Mouse (Mus musculus) lung, embryonic 16.5 days (tissue): ENCODE data around the gene Krt27. TPM values are rescaled to one million over a fixed set of nuclear protein-coding genes. Genes with fewer than 3 reads are reported as not detected.

ENCODE experiments used
- ATAC-seq: fragments of 200-750 bp; cut with Nextera tagmentation; 2 replicates; pipeline ENCODE4 v1.8.0; 2017; ENCODE audit warnings: low read depth, mild to moderate bottlenecking, moderate library complexity
- H3K27ac ChIP-seq: fragments of 300-500 bp; sonication (generic); 2 replicates; pipeline ENCODE4 v1.5.1; 2014; ENCODE audit warnings: mild to moderate bottlenecking, control low read depth, low read length
- H3K27me3 ChIP-seq: fragments of 300-500 bp; sonication (generic); 2 replicates; pipeline ENCODE4 v1.6.1; 2014; ENCODE audit warnings: low read depth, low read length, mixed read lengths; ENCODE audit not compliant: control insufficient read depth, insufficient read depth
- H3K36me3 ChIP-seq: fragments of 300-500 bp; sonication (generic); 2 replicates; pipeline ENCODE4 v1.6.1; 2014; ENCODE audit warnings: low read length; ENCODE audit not compliant: control insufficient read depth, insufficient read depth
- H3K4me1 ChIP-seq: fragments of 300-500 bp; sonication (generic); replicated peaks from 2 replicates; pipeline ENCODE4 v1.6.1; 2014; ENCODE audit warnings: low read length, mixed read lengths; ENCODE audit not compliant: control insufficient read depth, insufficient read depth
- H3K4me2 ChIP-seq: fragments of 300-500 bp; sonication (generic); 2 replicates; pipeline ENCODE4 v1.6.1; 2014; ENCODE audit warnings: low read depth, low read length, control low read depth
- H3K4me3 ChIP-seq: fragments of 300-500 bp; sonication (generic); 2 replicates; pipeline ENCODE4 v1.5.1; 2014; ENCODE audit warnings: mild to moderate bottlenecking, low read length, control low read depth
- H3K9ac ChIP-seq: fragments of 300-500 bp; sonication (generic); 2 replicates; pipeline ENCODE4 v1.6.1; 2014; ENCODE audit warnings: low read length, control low read depth
- H3K9me3 ChIP-seq: fragments of 300-500 bp; sonication (generic); 2 replicates; pipeline ENCODE4 v1.6.1; 2016; ENCODE audit warnings: low read length; ENCODE audit not compliant: control insufficient read depth
- WGBS: fragments of 180-500 bp; shearing (Covaris S2); extraction: QIAGEN DNeasy Blood & Tissue Kit; methylation state at CpG from one replicate; pipeline ENCODE4 v1.1.7; 2014; 5-methylcytosine and 5-hydroxymethylcytosine counted together
- polyA plus RNA-seq: library from polyadenylated mRNA; unstranded; fragments of >200 nt; fragmentation: Nextera tagmentation; extraction: Ambion mirVana; gene quantifications from 2 replicates; pipeline ENCODE4 v1.2.1, GENCODE M21; 2015

Gene Krt27
- polyA plus RNA-seq, 1 experiment from 2014 or later: not detected

DNA sequence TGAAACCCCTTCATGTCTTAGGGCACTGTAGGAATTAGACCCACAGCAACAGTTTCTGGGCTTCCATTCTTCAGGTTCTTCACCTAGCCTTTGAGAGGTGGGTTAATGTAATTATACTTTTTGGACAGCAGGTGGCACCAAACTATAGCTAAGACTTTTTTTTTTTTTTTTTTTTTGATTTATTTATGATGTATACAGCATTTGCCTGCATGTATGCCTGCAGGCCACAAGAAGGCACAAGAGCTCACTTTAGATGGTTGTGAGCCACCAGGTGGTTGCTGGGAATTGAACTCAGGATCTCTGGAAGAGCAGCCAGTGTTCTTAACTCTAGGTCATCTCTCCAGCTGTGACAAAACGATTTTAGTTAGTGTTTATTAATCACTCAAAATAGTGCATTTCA is 40.0 kb downstream of the Krt27 start:
- no peak overlapping the region for H3K27ac ChIP-seq
- 81% methylated on average over 1 of the region's 1 CpGs for WGBS
- no peak for ATAC-seq
- H3K4me2 ChIP-seq: no peak overlapping the region
- no peaks in the 10 kb centered on the region for H3K27me3 ChIP-seq
- H3K4me3 ChIP-seq: no peak overlapping the region
- H3K9me3 ChIP-seq: no peaks in the 10 kb centered on the region
- no peaks in the 10 kb centered on the region for H3K36me3 ChIP-seq
- H3K4me1 ChIP-seq: no peaks in the 10 kb centered on the region
- H3K9ac ChIP-seq: no peak overlapping the region

DNA sequence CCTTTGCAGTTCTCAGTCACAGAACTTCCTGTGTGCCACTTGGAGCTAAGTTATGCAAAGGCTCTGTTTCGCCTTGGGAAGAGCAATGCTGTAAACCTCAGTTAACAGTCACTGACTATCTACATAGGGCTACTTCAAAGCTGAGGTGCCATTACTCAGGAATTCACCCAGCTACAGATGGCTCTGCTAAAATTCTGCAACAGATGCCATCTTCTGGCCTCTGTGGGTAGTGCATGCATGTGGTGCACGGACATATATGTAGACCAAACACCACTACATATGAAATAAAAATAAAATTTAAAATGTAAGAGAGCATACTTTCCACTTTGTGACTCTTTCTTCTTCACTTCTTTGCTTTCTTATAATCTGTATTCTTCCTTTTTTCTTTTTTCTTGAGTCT is 43.3 kb downstream of the Krt27 start:
- Histone ChIP-seq H3K4me3 (no peak overlapping the region), H3K27ac (no peak overlapping the region), H3K9ac (no peak overlapping the region), H3K27me3 (no peaks in the 10 kb centered on the region), H3K4me1 (no peaks in the 10 kb centered on the region), H3K9me3 (no peaks in the 10 kb centered on the region), H3K4me2 (no peak overlapping the region), H3K36me3 (no peaks in the 10 kb centered on the region)
- 30% methylated on average over 2 of the region's 2 CpGs for WGBS
- no peak for ATAC-seq

Other genes with a start within 250 kb of the Krt27 start
- gene Ccr7, start 196.0 kb downstream of the Krt27 start, polyA plus RNA-seq: 0.18 and 0.20 TPM in 2 replicates
- 199 and 235 TPM in 2 replicates for gene Smarce1, start 120.1 kb downstream of the Krt27 start, polyA plus RNA-seq
- gene Krt222, start 107.0 kb downstream of the Krt27 start, polyA plus RNA-seq: 0.29 and 0.94 TPM in 2 replicates
- not detected in 2 replicates for gene Krt24, start 65.8 kb downstream of the Krt27 start, polyA plus RNA-seq
- not detected in 2 replicates for gene Krt25, start 28.2 kb downstream of the Krt27 start, polyA plus RNA-seq
- gene Krt26, start 13.1 kb downstream of the Krt27 start, polyA plus RNA-seq: not detected in 2 replicates
- gene Krt28, start 23.8 kb upstream of the Krt27 start, polyA plus RNA-seq: 0.13 and 0.21 TPM in 2 replicates
- gene Krt10, start 38.3 kb upstream of the Krt27 start, polyA plus RNA-seq: 21.6 and 23.2 TPM in 2 replicates
- gene Krt12, start 71.2 kb upstream of the Krt27 start, polyA plus RNA-seq: not detected in 2 replicates
- gene Krt20, start 87.0 kb upstream of the Krt27 start, polyA plus RNA-seq: 0.30 and 0.96 TPM in 2 replicates
- 4.9 and 5.4 TPM in 2 replicates for gene Krt23, start 142.0 kb upstream of the Krt27 start, polyA plus RNA-seq
- not detected in 2 replicates for gene Krt39, start 170.2 kb upstream of the Krt27 start, polyA plus RNA-seq
- gene Krt40, start 192.1 kb upstream of the Krt27 start, polyA plus RNA-seq: not detected in 2 replicates
- gene Krtap3-3, start 199.8 kb upstream of the Krt27 start, polyA plus RNA-seq: not detected in 2 replicates
- gene Krtap3-2, start 205.7 kb upstream of the Krt27 start, polyA plus RNA-seq: not detected in 2 replicates
- not detected in 2 replicates for gene Gm11939, start 208.4 kb upstream of the Krt27 start, polyA plus RNA-seq
- gene Krtap3-1, start 215.5 kb upstream of the Krt27 start, polyA plus RNA-seq: not detected in 2 replicates
- gene Krtap1-5, start 229.9 kb upstream of the Krt27 start, polyA plus RNA-seq: not detected in 2 replicates
- not detected in 2 replicates for gene Krtap1-4, start 232.6 kb upstream of the Krt27 start, polyA plus RNA-seq
- not detected in 2 replicates for gene Krtap1-3, start 240.2 kb upstream of the Krt27 start, polyA plus RNA-seq
- gene Krtap9-3, start 247.0 kb upstream of the Krt27 start, polyA plus RNA-seq: not detected in 2 replicates